Mouse (Mus musculus): ENCODE measurements at regions not wholly inside any gene's neighbourhood (a gene's known extent, or its start where the extent isn't known, plus 50 kb on each side); places are given as distances from the start of the nearest gene placed in this dataset.
A peak's percentile ranks its signal among the peaks of the same experiment; 100 is the strongest.

DNA sequence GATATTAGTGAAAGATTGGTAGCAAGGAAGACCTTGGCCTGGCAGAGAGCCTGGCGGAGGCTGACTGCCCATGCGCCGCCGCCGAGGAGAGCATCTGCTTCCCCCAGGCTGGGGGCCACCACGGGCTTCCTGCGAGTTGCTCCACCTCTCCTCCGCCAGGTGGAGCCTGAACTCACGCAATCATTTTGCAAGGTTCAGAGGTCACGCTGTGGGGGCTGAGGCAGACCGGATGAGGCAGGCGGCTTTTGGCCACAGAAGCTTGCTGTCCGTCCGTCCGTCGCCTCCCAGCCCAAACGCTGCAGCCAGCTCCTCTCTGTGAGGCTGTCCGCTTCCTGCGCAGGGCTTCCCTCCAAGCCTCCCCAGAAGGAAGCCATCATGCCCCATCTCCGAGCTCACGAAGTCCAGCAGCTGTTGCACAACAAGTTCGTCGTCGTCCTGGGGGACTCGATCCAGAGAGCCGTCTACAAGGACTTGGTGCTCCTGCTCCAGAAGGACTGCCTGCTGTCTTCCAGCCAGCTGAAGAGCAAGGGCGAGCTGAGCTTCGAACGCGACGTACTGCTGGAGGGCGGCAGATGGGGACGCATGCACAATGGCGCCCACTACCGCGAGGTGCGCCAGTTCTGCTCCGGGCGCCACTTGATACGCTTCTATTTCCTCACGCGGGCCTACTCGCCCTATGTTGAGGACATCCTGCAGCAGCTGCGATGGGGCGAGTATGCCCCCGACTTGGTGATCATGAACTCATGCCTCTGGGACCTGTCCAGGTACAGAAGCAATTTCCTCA lies 269.3 kb upstream of the Erbb4 start:
- peak; percentile 77 for DNase-seq (ENCODE audit: low read depth, low spot score)

DNA sequence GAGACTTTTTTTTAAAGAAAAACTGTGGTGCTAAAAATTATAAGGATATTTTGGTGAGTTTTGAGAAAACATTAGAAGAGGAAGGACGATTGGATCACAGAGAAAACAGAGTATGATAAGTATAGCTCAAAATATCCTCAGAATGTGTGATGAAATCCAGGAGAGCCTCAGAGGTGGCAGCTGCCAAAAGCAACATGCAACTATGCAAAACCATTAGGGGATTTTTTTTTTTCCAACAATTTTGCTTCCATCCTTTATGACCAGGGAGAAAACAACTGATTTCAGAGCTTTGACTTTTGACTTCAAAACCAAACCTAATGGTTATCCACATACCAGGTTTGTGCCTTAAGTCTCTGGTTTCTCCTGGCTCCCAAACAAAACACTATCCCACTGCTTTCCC lies 267.4 kb upstream of the Erbb4 start:
- no peak for DNase-seq (ENCODE audit: low read depth, low spot score)

DNA sequence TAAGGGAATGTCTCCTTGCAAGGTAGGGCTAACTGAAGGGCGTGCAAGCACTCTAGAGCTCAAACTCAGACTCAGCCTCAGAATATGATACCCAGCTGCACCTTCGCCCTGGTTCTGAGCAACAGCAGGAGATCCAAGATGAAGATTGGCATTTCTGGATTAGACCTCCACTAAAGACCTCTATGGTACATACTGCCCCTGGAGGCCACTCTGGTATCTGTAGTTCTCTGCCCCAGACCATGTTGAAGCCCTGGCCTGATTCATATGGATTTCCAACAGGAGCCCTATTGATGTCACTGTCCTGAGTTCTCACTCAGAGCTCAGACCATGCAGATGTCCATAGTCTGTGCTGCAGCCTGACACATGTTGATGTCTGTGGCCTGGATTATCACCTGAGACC lies 262.2 kb upstream of the Erbb4 start:
- no peak for DNase-seq (ENCODE audit: low read depth, low spot score)

DNA sequence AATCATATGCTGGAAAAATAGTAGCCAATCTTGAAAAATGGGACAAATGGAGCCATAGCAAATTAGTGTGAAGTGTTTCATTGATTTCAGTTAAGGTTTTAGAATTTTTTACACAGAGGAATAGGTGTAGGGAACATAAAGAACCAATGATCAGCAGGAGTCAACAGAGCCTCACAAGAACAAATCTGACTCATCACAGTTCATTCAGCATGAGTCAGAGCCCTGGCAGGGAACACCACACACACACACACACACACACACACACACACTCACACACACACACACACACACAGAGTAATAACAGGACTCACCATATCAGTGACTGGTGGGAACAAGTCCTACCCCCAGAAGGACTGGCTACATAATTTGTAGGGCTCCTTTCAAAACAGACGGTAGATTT lies 259.7 kb upstream of the Erbb4 start:
- no peak for DNase-seq (ENCODE audit: low read depth, low spot score)

DNA sequence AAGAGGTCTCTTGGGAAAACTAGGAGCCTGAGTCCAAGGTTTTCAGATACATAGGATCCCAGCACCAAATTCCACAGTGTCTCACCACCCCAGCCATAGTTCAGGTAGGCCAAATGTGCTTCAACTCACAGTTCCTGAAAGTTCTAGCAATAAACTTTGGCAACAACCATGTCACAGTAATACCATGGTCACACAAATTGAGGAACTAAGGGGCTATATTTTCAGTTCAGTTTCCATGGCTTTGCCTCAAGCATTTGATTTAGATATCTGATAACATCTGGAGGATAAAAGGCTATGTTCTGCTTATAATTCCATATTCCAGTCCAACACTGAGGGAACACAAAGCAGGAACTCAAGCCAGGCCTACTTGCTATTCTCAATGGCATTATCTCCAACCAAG lies 256.2 kb upstream of the Erbb4 start:
- DNase-seq (ENCODE audit: low read depth, low spot score) = no peak

DNA sequence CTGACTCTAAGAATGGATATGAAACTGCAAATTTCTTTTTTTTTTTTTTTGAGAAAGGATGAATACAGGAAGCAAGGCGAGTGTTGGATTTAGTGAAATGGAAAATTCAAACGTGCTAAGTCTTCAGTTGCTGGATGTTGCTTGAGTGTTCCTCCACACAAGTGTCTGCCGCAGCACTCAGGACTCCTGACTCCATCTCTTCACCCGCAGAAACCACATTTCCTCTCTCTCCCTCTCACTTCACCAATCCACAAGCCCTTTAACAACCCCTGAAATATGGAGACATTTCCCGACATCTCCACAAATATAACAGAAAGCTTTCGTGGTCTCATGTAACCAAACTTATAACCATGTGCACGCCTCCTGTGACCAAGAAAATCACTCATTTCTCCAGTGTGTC lies 249.7 kb upstream of the Erbb4 start:
- no peak for DNase-seq (ENCODE audit: low read depth, low spot score)

DNA sequence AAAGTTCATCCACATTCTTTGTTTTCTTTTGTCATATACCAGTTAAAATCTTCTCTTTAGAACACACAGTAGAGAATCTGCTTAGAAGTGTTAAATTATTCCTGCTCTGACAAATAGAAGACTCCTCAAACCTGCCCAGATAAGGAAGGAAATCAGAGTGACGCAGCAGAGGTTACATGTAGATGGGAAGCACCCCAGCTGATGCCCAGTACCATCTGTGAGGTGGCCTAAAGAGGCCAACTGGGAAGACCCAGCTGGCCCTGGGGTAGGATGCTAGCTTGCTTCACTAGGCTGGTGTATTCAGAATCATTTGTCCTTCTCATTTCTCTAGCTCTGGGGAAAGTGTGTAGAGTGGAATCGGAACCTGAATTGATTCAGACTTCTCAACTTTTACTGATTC lies 242.6 kb upstream of the Erbb4 start:
- DNase-seq (ENCODE audit: low read depth, low spot score) = no peak

DNA sequence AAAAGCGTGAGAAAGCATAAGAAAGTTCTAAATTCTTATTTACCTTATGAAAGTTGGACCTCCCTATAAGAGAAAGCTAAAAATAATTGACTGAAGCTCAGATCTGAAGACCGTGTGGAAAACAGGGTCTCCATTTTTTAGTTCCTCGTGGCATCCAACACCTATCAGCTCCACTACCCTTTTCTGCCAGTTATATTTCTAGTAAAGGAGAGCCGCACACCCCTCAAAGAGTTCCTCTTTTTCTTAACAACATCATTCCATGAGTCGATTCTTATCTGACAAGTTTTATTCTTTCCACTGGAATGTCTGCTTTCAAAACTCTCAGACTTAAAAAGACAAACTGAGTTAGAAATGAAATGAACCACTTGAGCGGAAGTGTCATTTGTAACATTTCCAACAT lies 242.0 kb upstream of the Erbb4 start:
- DNase-seq (ENCODE audit: low read depth, low spot score) = no peak

DNA sequence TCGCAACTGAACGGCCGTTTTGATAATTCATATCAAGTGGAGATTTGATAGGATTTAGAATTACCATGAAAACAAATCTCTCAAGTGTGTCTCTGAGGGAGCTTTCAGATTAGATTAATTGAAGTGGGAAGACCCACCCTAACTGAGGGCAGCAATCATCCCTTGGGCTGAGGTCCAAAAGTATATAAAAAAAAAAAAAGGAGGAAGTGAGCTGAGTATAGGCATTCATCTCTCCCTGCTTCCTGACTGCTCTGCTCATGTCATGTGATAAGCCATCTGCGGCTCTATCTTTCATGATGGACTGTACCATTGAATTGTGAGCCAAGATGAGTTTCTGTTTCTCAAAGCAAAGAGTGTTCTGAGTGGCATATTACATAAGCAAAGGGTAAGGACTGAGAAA lies 234.2 kb upstream of the Erbb4 start:
- no peak for DNase-seq (ENCODE audit: low read depth, low spot score)

DNA sequence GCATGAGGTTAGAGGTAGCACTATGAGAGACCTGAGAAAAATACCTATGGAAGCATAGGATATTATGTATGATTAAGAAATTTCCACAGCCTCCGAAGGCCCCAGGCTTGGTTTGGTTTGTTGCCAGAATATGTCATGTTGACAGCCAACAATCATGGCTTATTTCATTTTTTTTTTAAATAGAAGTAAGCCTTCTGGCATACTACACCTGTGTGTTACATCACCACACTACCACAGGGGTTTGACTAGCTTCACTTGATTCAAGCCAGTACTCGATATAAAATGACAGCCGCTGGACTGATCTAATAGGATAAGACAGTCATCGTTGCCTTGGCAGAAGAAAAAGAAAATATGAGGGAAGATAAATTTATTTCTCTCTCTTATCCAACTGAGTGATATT lies 232.6 kb upstream of the Erbb4 start:
- DNase-seq (ENCODE audit: low read depth, low spot score) = no peak

DNA sequence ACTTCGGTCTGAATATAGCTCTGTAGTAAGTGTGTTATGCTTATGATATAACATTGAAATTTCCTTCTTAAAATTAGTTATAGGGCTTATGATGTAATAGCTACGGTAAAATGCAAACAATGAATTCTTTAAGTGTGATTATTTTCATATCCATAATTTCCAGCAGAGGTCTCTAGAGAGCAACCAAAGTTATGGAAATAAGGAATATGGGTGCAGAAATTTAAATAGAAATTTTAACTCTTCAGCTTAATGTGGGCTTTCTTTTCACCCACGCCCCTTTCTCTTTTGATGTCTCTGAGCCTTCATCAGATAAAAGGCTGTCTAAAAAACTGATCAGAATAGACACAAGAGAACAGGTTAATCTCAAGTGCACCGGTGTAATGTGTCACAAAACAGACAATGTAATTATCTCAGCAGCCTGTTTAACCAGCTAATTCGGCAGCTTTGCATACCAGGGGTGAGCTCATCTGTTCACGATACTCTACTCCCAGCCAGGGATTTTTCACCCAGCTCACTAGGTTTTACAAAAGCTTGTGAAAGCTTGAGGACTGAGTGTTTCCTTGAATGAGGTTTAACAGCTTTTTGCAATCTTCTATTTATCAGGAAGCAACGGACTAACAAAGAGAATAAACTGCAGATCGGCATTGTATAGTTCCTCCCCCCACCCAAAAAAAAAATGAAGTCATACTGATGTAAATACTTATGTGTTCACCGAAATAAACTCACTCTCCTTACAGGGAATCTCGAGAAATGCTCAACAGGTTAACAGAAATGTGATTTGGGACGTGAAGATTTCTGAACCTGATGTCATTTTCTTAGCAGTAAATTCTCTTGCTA lies 223.8 kb upstream of the Erbb4 start:
- no peak for DNase-seq (ENCODE audit: low read depth, low spot score)

DNA sequence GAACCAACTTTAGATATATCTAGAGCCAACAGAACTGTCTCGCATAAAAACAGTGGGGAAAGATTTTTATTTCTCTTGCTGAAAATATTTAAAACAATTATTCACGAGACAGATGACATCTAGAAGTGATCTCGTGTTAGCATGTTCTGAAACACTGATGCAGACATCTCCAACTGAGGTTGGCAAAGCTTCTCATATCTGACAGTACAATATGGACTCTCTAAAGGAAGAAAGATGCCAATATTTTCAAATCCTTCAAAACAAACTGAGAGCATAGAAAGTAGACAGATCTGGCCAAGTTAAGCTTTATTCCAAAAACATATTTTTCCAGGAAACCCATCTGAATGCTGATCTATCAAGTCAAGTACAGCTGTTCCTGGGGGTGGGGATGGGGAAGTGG lies 221.5 kb upstream of the Erbb4 start:
- DNase-seq (ENCODE audit: low read depth, low spot score) = no peak

DNA sequence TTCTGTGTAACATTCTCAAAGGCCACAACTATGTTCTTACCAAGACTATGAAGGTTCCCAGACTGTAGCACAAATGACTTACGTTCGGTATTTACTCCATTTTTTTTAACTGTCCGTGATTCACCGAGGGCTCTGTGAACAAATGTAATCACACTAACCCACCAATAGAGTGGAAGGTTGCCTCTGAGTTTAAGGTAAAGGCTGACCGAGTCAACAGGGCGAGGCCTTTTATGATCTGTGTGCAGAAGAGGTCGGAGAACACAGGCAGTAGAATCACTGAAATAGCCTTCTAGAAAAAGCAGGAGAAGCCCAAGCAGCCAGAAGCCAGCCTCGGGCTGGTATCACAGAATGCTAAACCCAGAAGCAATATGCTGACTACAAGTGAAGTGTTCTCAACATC lies 218.9 kb upstream of the Erbb4 start:
- no peak for DNase-seq (ENCODE audit: low read depth, low spot score)

DNA sequence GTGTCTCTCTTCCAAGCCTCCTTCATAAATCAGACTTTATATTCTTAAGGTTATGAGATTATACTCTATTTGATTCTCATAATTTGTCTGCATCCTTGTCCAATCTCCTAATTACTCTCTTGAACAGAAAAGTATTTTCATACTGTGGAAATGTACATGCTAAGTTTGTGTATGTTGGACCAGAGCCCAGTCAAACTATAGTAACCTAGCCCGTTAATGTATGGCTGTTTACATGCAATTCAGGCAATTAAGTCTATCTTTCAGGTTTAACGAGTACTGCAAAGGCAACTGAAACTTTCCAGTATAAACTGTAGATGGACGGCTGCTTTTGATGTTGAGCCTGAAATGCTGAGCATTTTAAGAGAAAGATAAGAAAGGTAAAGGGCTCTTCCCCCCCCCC lies 211.7 kb upstream of the Erbb4 start:
- DNase-seq (ENCODE audit: low read depth, low spot score) = no peak

DNA sequence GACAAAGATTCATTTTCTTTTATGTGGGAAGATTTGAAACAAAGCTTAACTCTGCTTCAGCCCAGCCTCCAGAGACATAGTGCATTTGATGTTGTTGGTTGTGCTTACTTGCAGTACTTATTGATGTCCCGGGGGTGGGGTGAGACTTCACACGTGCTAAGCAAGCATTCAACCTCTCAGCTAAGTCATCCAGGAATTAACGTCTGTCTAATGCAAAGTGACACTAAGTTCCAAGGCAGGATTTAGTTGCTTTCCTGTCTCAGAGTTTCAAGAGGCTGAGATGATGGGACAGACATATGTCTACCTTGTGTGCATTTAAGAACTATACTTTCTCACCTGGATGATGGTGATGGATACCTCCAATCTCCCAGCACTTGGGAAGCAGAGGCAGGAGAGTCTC lies 189.0 kb upstream of the Erbb4 start:
- DNase-seq (ENCODE audit: low read depth, low spot score) = no peak

DNA sequence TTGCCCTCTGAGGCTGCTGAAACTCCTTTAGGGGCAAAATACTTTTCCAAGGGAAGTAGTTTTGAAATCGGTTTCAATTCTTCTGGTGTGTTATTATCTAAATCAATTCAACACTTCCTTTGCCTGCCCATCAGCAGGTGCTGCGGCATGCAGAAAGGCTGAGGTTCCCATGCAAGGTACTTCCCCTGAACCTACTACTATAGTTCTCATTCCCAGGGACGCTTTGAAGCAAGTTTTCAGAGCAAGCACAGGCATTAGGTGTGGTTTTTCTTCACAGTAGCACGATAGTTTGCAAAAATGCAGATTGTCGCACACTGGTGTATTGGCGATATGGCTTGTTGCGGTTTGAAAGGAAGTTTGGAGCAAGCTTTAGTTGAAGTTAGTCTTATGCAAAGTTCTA lies 183.5 kb upstream of the Erbb4 start:
- DNase-seq (ENCODE audit: low read depth, low spot score) = no peak

DNA sequence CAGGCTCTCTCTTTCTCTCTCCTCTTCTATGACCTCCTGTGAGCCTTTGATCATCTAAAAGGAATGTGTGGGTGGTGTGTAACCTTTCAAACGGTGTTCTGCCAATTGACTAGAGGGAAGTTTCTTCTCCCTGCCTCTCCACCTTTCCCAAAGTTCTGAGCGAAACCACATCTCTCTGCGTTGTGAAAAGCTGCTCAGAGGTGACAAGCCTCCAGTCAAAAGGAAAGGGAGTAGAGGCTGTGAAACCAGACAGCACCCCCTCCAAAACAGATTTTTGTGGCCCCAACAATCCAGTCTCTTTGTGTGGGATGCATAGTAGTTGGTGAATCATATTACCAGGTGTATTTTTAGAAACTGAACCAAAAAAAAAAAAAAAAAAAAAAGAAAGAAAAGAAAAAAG lies 178.5 kb upstream of the Erbb4 start:
- DNase-seq (ENCODE audit: low read depth, low spot score) = no peak

DNA sequence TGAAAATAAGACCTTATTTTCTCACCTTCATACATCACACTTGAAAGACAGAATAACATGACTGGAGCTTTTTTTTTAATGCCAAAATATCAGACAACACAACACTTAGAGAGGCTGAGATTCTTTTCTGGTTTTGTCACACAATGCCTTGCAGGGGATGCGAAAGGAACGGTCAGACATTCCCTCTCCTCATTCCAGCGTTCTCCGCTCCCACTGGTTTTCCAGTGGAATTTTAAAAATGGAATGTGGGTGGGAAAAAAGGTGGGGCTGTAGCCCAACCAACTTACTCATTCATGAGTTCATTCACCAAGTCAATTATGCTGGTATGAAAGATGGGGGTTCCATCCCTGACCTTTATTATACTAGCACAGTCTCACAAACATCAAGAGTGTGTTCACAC lies 169.6 kb upstream of the Erbb4 start:
- peak; percentile 15 for DNase-seq (ENCODE audit: low read depth, low spot score)

DNA sequence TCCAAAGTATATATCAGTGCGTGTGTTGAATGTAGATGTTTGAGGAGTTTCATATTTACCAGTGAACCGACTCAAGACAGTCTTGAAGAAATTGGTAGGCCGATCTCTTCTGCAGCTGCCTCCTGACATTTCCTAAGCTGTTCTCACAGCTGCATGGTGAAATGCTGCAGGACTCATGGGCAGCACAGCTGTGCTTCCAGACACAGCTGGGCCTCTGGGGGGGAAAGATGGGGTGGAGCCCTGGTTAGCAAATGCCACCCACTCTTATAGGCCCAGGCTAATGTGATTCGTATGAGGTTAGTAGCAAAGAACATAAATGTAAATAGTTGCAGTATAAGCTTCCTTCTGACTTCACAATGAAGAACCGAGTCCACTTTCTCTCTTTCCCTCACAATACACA lies 139.8 kb upstream of the Erbb4 start:
- no peak for DNase-seq (ENCODE audit: low read depth, low spot score)

DNA sequence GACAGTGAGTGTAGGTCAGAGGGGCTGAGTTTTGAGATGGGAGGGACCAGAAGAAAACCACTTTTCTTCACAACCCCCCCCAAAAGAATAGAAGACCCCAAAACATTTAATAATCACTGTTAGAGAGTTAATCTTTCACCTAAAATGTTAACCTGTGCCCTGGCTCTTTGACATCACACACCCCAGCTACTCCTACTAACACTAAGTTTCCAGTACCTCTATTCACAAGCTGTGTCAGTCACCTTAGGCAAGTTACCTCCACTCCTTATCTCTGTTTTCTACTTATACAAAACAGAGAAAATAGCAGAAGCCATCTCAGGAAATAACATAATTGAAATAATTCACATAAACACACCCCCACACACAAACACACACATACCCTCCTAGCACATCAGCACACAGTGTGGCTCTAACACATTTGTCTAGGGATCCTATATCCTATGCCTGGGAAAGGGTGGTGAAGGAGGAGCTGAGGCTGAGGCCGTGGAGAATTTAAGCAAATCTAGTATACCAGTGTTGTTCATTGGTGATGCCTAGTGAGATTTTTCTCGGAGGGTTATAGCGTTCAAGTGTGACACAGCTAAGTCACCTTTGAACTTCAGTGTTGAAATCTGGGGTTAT lies 134.5 kb upstream of the Erbb4 start:
- DNase-seq (ENCODE audit: low read depth, low spot score) = no peak

DNA sequence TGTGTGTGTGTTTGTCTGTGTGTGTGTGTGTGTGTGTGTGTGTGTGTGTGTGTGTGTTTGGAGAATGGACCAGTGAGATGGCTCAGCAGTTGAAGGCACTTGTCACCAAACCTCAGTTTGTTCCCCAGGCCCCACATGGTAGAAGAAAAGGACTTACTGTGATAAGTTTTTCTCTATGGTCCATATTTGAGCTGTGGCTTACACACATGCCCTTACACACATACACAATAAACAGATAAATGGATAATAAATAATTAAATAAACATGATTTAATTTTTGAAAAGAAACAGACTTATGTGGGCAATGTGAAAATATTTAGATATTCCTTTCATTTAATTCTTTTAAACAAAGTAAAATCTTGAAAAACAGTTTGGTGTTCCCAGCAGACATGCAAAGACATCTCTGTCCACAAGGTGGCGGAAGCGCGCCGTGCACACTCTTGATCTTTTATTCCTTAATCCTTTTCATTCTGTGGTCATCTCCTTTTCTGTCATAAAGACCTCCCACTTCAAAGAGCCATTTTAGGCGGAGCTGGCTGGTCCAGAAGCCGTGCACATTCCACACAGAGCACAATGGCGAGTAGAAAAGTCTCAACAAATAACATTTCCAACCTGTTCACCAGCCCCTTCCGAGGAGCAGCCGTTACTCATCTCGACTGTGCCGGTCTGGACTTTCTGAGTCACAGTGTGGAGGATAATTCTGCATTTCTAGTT lies 133.8 kb upstream of the Erbb4 start:
- DNase-seq (ENCODE audit: low read depth, low spot score) = peak; percentile 36

DNA sequence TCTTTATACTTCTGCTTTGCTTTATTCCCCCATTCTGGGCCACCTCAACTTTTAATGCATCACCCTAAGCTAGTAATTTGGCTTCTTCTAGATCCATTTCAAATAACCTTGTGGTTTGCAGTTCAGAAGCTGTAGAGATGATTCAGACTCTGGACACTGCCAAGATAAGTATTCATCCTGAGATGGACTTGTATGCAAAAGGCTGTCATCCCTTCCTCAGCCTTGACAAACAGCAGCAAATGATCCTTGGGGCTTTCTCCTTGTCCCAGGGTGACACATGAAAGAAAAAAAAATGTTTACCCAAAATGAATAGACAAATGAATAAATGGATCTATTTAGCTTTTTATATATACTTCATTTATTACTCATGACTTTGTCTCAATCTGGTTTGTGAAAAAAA lies 120.0 kb upstream of the Erbb4 start:
- DNase-seq (ENCODE audit: low read depth, low spot score) = no peak
